In the genomic region with DNA sequence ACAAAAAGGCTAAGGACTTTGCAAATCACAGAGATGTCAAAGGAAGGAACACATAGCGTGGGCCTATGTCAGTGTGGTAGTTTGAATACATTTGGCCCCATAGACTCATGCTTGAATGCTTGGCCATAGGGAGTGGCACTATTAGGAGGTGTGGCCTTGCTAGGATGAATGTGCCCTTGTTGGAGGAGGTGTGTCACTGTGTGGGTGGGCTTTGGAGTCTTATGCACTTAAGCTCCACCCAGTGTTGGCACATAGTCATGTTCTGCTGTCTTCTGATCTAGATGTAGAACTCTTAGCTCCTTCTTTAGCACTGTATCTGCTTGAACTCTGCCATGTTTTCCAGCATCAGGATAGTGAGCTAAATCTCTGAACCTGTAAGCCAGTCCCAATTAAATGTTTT, we compare ENCODE assay signal across 24 mouse cellular contexts.
"Had no signal": no experiment of that assay in that cellular context is flagged by ENCODE, and none has a peak within 500 bp of the region (broad histone marks: within the 10 kb centered on the region; RNA-seq: fewer than 3 reads in every experiment).

No protein-coding gene starts in this region.

- H3K4me3 ChIP-seq: heart, embryonic 10.5 days; heart, embryonic 12.5 days; hindbrain, embryonic 13.5 days; hindbrain, embryonic 15.5 days; kidney, embryonic 15.5 days; limb, embryonic 12.5 days; liver, embryonic 13.5 days; liver, embryonic 15.5 days had no signal

- DNase-seq: gastrocnemius, postnatal 14 days; gastrocnemius, postnatal 36 days; heart, adult 18-20 months; heart, postnatal 10 days; heart, postnatal 36 days; kidney, adult 11 months; kidney, adult 2 months; kidney, adult 9 months; kidney, postnatal 14 days; kidney, postnatal 36 days; layer of hippocampus, adult 9-11 months; layer of hippocampus, postnatal 36 days; left cerebral cortex, postnatal 4 days; liver; liver, embryonic 13.5 days had no signal

- H3K27ac ChIP-seq: heart, embryonic 10.5 days; hindbrain, embryonic 13.5 days; hindbrain, embryonic 15.5 days; hindbrain, postnatal 0 days; kidney, embryonic 15.5 days; kidney, postnatal 0 days; limb, embryonic 12.5 days; liver, embryonic 13.5 days; liver, embryonic 15.5 days had no signal

- H3K9me3 ChIP-seq: heart, embryonic 10.5 days; heart, embryonic 12.5 days; hindbrain, embryonic 13.5 days; hindbrain, embryonic 15.5 days; kidney, embryonic 15.5 days; limb, embryonic 12.5 days; liver, embryonic 13.5 days; liver, embryonic 15.5 days had no signal

- H3K9ac ChIP-seq: heart, embryonic 12.5 days; hindbrain, embryonic 13.5 days; hindbrain, embryonic 15.5 days; kidney, embryonic 15.5 days; limb, embryonic 12.5 days; liver, embryonic 13.5 days; liver, embryonic 15.5 days had no signal

- H3K36me3 ChIP-seq: heart, embryonic 10.5 days; heart, embryonic 12.5 days; hindbrain, embryonic 13.5 days; hindbrain, embryonic 15.5 days; kidney, embryonic 15.5 days; limb, embryonic 12.5 days; liver, embryonic 13.5 days; liver, embryonic 15.5 days had no signal

- H3K4me1 ChIP-seq: hindbrain, embryonic 13.5 days; hindbrain, embryonic 15.5 days; kidney, embryonic 15.5 days; liver, embryonic 15.5 days had no signal

- H3K27me3 ChIP-seq: heart, embryonic 12.5 days; hindbrain, embryonic 13.5 days; hindbrain, embryonic 15.5 days; kidney, embryonic 15.5 days; liver, embryonic 13.5 days; liver, embryonic 15.5 days had no signal
